Mouse (Mus musculus): ENCODE measurements around the gene Gm20388.

- TF ChIP-seq POLR2A (IDR thresholded peaks at IDR 0.05; ENCODE audit: borderline replicate concordance, insufficient read depth, low read length) (no peak), CTCF (IDR thresholded peaks at IDR 0.05; ENCODE audit: borderline replicate concordance, insufficient read depth, low read depth, low read length) (no peak)
Observed at GRCm38 (mm10) chr8:121955825-121956500, 2045.3 kb downstream of the Gm20388 start.
